ENCODE assay signal across 16 mouse cellular contexts in genomic region chr13:90738513-90738912, GRCm38 (mm10).
DNase-seq lines count a peak whose midpoint lies in the region; ATAC-seq and TF ChIP-seq lines count a peak whose summit lies in the region.
"Had no signal": no experiment of that assay in that cellular context is flagged by ENCODE, and none has a peak within 500 bp of the region (broad histone marks: within the 10 kb centered on the region; RNA-seq: fewer than 3 reads in every experiment).

No protein-coding gene starts in this region.

- TF ChIP-seq CTCF in lung, postnatal 0 days (IDR thresholded peaks at IDR 0.05): peak; percentile 11; the same call in 1 of the 2 replicates

- H3K4me1 ChIP-seq in lung, postnatal 0 days (ENCODE audit: insufficient read depth, low read depth, low read length): no peaks in the 10 kb centered on the region
- no peaks in the 10 kb centered on the region for H3K4me1 ChIP-seq in hindbrain, embryonic 16.5 days (ENCODE audit: control insufficient read depth, insufficient read depth, low read depth, low read length)
- H3K4me1 ChIP-seq: forebrain, embryonic 10.5 days had no signal

- no peak overlapping the region for H3K4me2 ChIP-seq in lung, postnatal 0 days (replicated peaks; ENCODE audit: low read depth, low read length)
- no peak overlapping the region for H3K4me2 ChIP-seq in hindbrain, embryonic 16.5 days (ENCODE audit: low read length)

- no peak overlapping the region for H3K27ac ChIP-seq in lung, postnatal 0 days (ENCODE audit: low read length)
- H3K27ac ChIP-seq in hindbrain, embryonic 16.5 days (ENCODE audit: low read depth, low read length): no peak overlapping the region
- H3K27ac ChIP-seq: forebrain, embryonic 10.5 days had no signal

- no peaks in the 10 kb centered on the region for H3K9me3 ChIP-seq in lung, postnatal 0 days (ENCODE audit: low read length)
- no peaks in the 10 kb centered on the region for H3K9me3 ChIP-seq in hindbrain, embryonic 16.5 days (ENCODE audit: control insufficient read depth, low read length)
- H3K9me3 ChIP-seq: forebrain, embryonic 10.5 days had no signal

- 34% methylated on average over 3 of the region's 3 CpGs for WGBS in lung, postnatal 0 days
- 77% methylated on average over 3 of the region's 3 CpGs for WGBS in hindbrain, embryonic 16.5 days

- H3K27me3 ChIP-seq in lung, postnatal 0 days (replicated peaks; ENCODE audit: insufficient read depth, low read length): no peaks in the 10 kb centered on the region
- no peaks in the 10 kb centered on the region for H3K27me3 ChIP-seq in hindbrain, embryonic 16.5 days (replicated peaks; ENCODE audit: control insufficient read depth, insufficient read depth, low read length)

- H3K36me3 ChIP-seq in lung, postnatal 0 days (ENCODE audit: insufficient read depth, low read length): no peaks in the 10 kb centered on the region
- H3K36me3 ChIP-seq in hindbrain, embryonic 16.5 days (ENCODE audit: control insufficient read depth, insufficient read depth, low read length): no peaks in the 10 kb centered on the region
- H3K36me3 ChIP-seq: forebrain, embryonic 10.5 days had no signal

- no peak overlapping the region for H3K9ac ChIP-seq in lung, postnatal 0 days (replicated peaks; ENCODE audit: low read depth)
- no peak overlapping the region for H3K9ac ChIP-seq in hindbrain, embryonic 16.5 days (ENCODE audit: low read depth, low read length)

- peak; percentile 82 for TF ChIP-seq EP300 in lung, postnatal 0 days (IDR thresholded peaks at IDR 0.05)

- ATAC-seq in lung, postnatal 0 days: peak; percentile 71
- no peak for ATAC-seq in hindbrain, embryonic 16.5 days

- H3K4me3 ChIP-seq in lung, postnatal 0 days (ENCODE audit: low read depth, low read length): no peak overlapping the region
- H3K4me3 ChIP-seq in hindbrain, embryonic 16.5 days (ENCODE audit: low read length): no peak overlapping the region
- H3K4me3 ChIP-seq: forebrain, embryonic 10.5 days had no signal

- DNase-seq in adrenal gland, postnatal 14 days: peak; percentile 15
- no peak for DNase-seq in adrenal gland, postnatal 25 days
- DNase-seq in kidney, adult 9 months: peak; percentile 12
- DNase-seq in kidney, adult 18-20 months: no peak
- peak; percentile 60 for DNase-seq in adipocyte (ENCODE audit: low spot score)
- peak; percentile 76 for DNase-seq in lung, postnatal 0 days (ENCODE audit: low spot score)
- DNase-seq in right cerebral cortex, postnatal 36 days (ENCODE audit: low spot score in 2 of 2): no peak
- DNase-seq: B cell, adult 2 months; cerebellum, postnatal 36 days; gastrocnemius, postnatal 25 days; heart, postnatal 14 days; liver; midbrain, embryonic 14.5 days; right cerebral cortex, postnatal 14 days had no signal

Comparison
In these comparisons a context has a peak if more than half of its experiments do, and no peak if none do; other contexts are left out.
1. DNase-seq: peak in adrenal gland, postnatal 14 days (single experiment), kidney, adult 9 months (single experiment), adipocyte (single experiment) and lung, postnatal 0 days (single experiment); none in adrenal gland, postnatal 25 days (single experiment), kidney, adult 18-20 months (single experiment) and right cerebral cortex, postnatal 36 days (0 of 2).